Mouse (Mus musculus) NIH3T3 (cell line): Measurements from ENCODE around the gene Car4.

Source experiments
- DNase-seq: peaks from one replicate; pipeline ENCODE4 v3.0.0-alpha.2; 2012; ENCODE audit warnings: low read depth

Gene Car4

DNA sequence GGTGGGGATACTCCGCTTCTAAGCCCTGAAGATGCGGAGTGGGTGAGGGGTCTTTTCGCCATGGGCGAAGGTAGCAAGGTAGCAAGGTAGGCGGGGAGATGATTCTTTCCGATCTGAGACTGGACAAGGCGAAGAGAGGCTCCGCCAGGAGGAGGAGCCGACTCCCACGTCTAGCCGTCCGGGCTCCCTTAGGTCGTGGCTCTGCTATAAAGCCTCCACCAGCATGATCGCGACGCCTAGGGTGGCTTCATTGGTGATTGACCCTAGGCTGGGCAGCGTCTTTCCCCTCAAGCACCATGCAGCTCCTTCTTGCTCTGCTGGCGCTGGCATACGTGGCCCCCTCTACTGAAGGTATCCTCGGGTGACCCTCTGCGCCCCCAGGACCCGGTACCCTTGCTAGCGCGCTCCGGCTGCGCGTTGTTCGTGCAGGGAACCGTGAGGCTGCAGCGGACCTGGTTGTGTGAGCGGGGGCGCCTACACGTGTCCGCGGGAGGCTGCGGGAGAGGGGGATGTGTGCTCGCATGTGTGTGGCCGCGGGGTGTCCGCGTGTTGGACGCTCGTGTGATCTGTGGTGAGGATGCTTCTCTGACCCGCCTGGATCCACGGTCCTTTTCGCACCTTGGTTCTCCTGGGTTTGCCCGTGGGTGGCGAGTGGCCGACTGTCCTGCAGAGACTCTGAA lies at the start of gene Car4:
Car4 (plus strand) TSS at position 196 of the 680 bp plus-strand sequence.
- DNase-seq, result no peak

GRCm38 (mm10) chr11:84908480-84908879 lies 49.1 kb upstream of the Car4 start:
- DNase-seq, result no peak

GRCm38 (mm10) chr11:84910411-84910810 lies 47.2 kb upstream of the Car4 start:
- DNase-seq, result no peak

DNA sequence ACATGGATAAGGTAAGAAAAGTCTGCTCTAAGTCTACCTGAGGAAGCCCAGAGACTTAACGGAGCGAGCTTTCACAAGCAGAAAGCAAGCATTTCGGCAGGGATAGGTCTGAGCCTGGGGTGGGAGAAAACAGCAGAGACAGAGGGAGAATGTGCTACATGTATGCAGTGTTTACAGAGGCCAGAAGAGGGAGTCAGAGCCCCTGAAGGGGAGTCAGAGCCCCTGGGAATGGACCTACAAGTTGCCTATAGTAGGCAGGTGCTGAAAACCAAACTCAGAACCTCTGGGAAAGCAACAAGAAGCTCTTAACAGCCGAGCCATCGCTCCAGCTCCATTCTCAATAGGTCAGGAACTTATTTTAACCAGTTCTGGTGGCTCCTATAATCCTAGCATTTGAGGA lies 42.9 kb upstream of the Car4 start:
- DNase-seq, result no peak

DNA sequence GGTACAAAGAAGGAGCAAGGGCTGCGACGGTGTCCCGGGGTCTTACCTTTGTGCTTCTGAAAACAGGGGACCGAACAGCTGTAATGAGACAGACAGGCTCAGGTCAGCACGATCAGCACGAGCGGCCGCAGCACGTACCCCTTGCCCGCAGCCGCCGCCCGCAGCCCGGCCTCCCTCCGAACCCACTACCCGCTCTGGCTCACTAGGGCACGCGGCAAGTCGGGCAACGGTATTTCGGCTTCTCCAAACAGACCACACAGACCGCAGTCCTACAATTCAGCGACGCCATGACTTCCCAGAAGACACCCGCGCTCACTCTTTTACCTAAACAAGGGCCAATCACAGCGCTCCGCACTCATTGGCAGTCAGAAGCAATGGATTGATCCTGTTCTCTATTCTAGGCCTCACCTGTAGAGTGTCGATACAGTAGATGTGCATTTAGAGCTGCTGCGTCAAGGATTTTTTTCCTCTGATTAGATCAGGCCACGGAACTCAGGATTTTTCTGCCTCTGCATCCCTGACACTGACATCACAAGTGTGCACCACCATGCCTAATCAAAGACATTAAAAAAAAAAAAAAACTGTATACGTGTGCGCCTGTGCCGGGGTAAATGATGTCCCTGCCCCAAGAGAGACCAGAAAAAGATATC lies 41.4 kb upstream of the Car4 start, which contains the start of gene Znhit3:
Znhit3 (minus strand) TSS at position 314 of the 650 bp plus-strand sequence.
- DNase-seq, result peak; percentile 92

GRCm38 (mm10) chr11:84916703-84917300 lies 40.8 kb upstream of the Car4 start:
- DNase-seq, result peak; percentile 60

DNA sequence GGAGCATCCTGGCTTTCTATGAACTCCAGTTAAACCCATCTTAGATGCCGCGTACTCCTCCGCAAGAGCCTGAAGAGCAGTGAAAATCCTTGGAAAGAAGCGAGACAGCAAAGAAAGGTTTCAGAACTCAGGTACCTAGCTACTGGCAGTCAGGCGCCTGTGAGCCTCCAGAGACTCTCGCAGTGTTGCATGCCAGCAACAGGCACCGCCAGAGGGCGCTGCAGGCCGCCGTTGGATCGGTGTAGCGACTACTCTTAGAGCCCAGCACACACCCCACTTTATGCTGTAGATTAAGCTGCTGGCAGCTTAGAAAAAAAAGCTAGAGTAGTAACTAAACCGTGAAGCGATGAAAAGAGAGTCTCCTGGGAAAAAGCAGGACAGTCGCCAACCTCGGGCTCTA lies 39.2 kb upstream of the Car4 start:
- DNase-seq, result peak; percentile 96

- DNase-seq, result peak; percentile 63
Observed at GRCm38 (mm10) chr11:84919276-84919675, 38.3 kb upstream of the Car4 start.

- peak; percentile 47 for DNase-seq
Observed at GRCm38 (mm10) chr11:84919951-84920350, 37.6 kb upstream of the Car4 start.

DNA sequence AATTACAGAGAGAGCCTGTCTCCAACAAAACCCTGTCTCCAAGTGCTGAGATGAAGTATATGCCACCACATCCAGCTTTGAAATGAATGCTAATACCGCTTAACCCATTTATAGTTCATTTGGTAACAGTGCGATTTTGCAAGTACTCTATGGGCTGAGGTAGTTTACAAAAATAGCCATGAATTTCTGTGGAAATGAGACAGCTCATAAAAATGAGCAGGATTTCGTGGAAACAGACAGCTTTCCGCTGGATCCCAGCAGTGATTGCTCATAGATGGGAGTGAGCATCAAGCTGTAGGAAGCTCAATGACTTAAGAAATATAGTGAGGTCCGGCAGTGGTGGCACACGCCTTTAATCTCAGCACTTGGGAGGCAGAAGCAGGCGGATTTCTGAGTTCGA lies 36.6 kb upstream of the Car4 start:
- DNase-seq, result peak; percentile 72

DNA sequence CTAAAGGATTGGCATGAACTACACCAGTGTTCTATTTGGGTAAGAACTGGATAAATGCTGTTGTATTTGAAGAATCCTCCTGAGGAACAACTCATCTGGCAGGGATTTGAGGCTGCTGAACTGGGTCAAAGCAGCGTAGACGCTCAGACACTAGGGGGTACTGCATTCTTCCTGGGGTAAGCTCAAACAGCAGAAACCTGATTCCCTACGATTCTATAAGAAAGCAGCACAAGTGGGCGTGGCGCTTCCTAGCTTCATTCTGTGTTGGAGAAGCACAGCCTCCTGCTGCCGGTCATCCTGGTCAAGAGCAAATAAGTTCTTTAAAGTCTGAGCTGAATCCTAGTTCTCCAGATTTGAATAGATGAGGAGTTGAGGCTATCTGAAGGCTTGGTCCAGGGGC lies 25.3 kb upstream of the Car4 start:
- peak; percentile 62 for DNase-seq

DNA sequence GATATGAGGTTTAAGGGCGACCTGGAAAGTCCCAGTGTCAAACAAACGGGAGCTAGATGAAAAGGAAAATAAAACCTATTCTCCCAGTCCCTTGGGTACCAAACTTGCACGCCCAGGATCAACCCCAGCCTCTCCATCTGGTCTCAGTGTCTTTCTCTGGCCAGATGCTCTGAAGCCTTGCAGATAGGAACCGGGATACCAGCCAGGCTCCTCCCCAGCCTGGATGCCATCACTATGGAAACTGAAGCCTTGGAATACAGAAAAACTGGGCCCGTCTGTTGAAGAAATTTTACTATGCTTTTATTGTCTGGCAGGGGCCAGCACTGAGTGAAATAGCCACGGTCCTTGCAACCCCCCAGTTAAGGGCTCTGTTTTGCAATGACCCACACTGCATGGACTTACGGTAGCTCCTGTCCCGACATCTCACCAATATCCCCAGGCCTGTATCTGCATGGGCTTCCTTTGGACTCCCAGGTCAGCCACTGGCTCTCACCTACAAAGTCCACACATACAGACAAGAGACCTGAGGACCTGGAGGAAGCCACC lies 18.0 kb upstream of the Car4 start:
- DNase-seq, result peak; percentile 85

GRCm38 (mm10) chr11:84940140-84940539 lies 17.4 kb upstream of the Car4 start:
- DNase-seq, result peak; percentile 33

- peak; percentile 83 for DNase-seq
Observed at GRCm38 (mm10) chr11:84943948-84944347, 13.6 kb upstream of the Car4 start.

DNA sequence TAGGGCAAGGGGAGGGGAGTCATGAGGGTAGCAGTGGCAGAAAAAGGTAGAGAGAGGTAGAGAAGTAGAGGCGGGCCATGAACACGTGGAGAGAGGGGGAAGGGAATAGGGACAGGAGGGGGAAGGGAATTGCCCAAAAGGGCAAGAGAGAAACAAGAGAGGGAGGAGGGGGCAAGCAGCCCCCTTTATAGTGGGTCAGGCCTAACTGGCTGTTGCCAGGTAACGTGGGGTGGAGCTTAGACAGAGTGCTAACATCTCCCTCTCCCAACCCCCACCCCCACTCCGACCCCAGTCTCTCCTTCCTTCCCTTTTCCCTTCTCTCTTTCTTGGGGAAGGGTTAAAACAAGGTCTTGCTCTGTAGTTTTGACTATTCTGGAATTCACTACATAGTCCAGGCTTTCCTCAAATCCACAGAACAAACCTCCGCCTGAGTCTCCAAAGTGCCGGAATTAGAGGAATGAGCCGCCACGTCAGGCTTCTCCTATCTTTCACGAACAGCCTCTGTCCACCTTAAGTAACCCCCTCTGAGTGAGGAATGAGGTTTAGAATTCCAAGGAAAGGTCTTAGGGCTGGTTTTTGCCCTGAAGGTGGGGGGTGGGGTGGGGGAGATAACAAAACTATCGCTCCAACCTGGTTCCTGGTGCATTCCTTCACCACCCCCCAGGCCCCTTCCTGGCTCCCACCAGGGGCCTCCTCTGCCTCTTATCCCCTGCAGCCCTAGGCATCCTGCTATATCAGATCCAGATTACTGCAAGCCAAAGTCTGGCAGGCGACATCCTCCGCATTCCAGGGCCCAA lies 12.7 kb upstream of the Car4 start:
- no peak for DNase-seq

GRCm38 (mm10) chr11:84945841-84946240 lies 11.7 kb upstream of the Car4 start:
- no peak for DNase-seq

DNA sequence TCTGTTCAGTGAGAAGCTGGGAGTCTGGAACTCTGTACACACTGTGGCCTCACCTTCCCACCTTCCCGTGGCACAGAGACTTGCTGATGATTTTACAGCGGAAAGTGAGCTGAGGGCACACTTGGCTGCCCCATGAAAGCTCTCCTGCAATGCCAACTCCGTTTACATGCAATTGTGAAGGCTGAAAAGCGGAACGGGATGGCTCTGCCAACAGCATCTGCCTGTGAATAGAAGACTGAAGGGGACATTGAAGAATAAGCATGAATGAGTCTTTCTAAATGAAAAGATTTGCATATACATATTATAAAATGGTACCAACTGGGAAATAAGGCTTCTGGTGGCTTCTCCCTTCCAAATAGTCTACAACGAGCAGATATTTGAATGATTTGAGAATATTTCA lies 10.4 kb upstream of the Car4 start:
- no peak for DNase-seq

- no peak for DNase-seq
Observed at GRCm38 (mm10) chr11:84948114-84948513, 9.5 kb upstream of the Car4 start.

GRCm38 (mm10) chr11:84948526-84948925 lies 9.1 kb upstream of the Car4 start:
- no peak for DNase-seq

DNA sequence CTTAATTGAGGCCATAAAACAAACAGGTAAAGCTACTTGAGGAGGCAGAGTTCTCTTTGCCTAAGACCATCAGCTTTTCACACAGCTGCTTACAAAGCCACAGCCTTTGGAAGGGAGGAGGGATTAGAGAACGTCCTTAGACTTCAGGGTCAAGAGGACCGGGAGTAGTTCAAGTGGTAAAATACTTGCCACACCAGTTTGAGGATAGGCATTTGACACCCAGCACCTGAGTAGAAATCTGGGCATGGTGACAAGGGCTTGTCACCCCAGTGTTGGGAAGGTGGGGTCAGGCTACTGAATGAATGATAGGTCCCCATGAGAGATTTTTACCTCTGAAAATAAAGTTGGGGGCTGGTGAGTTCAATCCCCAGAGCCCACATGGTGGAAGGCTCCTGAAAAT lies 5.0 kb upstream of the Car4 start:
- no peak for DNase-seq

DNA sequence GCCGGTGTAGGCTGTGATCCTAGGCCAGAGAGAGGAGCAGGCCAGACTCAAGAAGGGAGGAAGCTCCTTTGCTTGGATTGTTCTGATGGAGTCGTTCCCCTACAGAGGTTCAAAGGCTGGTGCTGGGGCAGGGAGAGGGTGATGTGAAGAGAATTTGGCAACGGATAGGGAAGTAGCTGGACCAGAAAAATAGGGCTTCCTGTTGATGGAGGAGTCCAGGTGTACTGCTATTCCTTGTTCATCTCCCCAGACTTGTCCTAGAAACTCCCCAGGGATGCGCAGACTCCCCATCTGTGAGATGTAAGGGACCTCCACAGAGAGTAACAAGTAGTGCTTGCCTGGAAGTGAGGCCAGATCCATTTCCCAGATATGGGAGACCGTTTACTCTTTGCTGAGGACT lies 1.2 kb upstream of the Car4 start:
- no peak for DNase-seq

DNA sequence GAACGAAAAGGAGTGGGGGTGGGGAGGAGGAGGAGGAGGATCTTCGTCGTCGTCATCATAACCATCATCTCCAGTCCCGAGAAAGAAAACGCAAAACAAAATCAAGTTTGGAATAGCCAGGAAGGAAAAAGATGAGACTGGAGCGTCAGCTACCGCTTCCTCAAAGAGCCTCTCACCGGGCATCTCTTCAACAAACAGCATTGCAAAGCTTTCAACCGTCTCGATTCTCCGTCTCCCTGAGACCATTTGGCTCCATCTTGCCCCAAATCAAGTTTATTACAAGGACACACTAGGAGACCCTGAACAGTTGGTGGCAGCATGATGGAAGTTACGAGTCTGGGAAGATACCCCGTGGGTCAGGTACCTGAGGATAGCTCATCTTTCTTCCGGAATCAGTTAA lies 415 bp upstream of the Car4 start:
- DNase-seq, result no peak
